Mouse (Mus musculus) effector memory CD4-positive, alpha-beta T cell, adult 5 months (primary cell): ENCODE results near the gene Zfp420. TPM values are rescaled to one million over a fixed set of nuclear protein-coding genes. Genes with fewer than 3 reads are reported as not detected.

ENCODE experiments used
- polyA plus RNA-seq: library from polyadenylated mRNA; unstranded; fragments of 100-300 nt; shearing (Covaris generic); gene quantifications from one replicate; pipeline ENCODE4 v1.2.1, GENCODE M21; 2017

The Zfp420 gene
- polyA plus RNA-seq, result 8.2 TPM

DNA sequence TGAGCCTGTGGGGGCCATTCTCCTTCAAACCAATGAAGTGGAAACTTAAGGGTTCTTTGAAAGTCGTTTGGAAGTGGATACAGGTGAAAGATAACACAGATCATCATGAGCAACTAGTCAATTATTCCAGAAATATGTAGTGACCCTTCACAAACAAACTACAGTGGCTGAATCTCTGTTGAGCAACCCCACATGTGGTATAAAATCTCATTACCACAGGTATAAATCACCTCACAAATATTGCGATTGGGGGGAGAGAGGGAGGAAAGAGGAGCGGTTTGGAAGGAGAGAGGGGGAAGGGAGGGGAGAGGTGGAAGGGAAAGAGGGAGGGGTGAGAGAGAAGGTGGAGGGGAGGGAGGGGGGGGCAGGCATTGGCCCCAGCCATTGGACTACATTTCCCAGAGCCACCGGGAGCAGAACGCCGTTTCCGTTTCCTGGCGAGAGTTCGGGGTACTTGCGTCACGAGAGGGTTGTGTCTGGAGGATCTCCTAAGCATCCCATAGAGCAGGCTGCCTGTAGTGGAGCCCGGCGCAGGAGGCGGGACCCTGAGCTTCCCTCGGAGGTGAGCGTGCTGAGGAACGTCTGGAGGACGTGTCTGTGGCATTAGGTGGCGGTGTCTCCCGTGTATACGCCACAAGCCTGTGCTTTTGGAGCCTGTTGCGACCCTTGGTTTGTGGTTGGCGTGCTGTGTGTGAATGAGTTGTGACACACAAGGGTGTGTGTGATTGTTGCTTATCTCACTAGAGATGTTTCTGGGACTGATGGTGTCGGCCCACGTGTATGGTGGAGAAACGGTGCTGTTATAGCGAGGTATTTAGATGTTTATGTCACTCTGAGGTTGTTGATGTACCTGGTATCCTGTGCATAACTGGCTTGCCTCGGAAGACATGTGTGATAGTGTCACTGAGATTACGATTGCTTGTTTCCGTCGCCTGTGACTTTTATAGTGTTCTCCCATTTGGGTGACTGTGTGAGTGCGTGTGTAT is at the start of gene Zfp420:
Gene Zfp420, plus strand, starts transcription at position 448 of the 986 bp plus-strand sequence.

GRCm38 (mm10) chr7:29815910-29816429 is 43.8 kb upstream of the Zfp420 start, which contains the start of gene Zfp790:
Gene Zfp790 (plus strand): TSS chr7:29816114.

DNA sequence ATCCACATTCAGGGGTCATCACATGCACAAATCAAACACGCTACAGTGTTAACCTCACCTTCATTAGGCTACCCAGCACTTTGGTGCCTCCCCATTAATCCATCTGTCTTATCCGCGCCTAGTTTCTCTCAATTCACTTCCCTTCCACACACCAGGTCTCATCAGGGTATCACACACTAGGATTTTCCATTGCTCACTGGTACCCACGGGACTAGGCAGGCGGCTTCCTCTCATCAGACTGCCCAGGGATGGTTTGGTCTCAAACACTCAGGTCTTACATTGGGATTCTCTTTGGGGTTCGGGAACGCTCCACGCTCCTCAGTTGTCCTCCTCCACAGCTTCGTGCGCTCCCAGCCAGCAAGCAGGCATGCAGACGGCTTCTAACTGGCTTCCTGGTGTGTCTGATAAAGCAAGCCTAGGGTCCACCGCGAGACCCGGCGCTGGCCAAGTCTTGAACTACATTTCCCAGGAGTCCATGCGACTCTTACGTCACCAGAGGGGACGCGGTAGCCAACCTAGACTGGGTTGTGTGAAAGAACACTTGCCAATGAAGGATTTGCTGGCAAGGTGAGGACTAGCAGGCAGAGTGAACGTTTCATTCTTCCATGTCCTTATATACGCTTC is 6.4 kb upstream of the Zfp420 start, which contains the start of gene Zfp940:
Gene Zfp940, minus strand, starts transcription at position 451 of the 624 bp plus-strand sequence.

DNA sequence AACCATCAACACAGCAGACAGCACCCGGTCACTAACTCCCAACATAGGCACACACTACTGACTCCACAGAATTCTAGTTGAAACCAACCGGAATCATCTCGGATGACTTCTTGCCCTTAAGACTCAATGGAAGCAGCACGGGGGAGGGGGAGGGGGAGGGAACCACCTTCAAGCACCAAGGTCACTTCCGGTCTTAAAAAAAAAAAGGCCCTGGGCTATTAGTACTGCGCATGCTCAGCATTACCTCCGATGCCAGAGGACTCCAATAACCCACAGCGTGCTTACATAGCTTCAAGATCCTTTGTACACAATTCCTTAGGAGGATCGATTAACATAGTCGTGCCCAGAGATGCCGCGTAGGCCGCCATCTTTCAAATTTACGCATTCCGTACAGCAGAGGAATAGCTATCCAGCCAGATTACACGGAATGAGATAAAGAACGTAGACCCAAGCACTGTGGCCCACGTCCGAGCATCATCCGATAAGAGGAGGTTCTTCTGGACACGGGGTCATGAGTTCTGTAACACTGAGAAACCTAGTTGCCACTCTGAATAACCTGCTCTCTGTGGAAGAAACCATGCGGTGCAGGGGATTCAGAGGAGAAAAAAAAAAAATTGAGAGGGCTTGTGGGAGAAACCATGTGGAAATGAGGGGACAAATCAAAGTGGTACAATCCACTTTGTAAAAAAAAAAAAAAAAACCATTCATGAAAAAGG is 46.3 kb downstream of the Zfp420 start, which contains the start of gene Zfp27:
Gene Zfp27, minus strand, starts transcription at position 607 of the 716 bp plus-strand sequence.

GRCm38 (mm10) chr7:29908130-29908950 is 48.6 kb downstream of the Zfp420 start, which contains the start of gene Zfp383:
Gene Zfp383 (plus strand): TSS chr7:29908223.

Other genes starting within 250 kb of the Zfp420 start
- gene Catsperg2, start 132.9 kb upstream of the Zfp420 start, polyA plus RNA-seq, result not detected
- 13.2 TPM for gene Zfp84, start 91.4 kb upstream of the Zfp420 start, polyA plus RNA-seq
- not detected for gene Zfp30, start 76.0 kb upstream of the Zfp420 start, polyA plus RNA-seq
- gene Zfp790, start 43.9 kb upstream of the Zfp420 start, polyA plus RNA-seq, result 6.7 TPM
- 2.5 TPM for gene Zfp940, start 6.3 kb upstream of the Zfp420 start, polyA plus RNA-seq
- gene Zfp27, start 46.6 kb downstream of the Zfp420 start, polyA plus RNA-seq, result 2.1 TPM
- gene Zfp383, start 48.2 kb downstream of the Zfp420 start, polyA plus RNA-seq, result 0.51 TPM
- 4.2 TPM for gene Zfp74, start 94.1 kb downstream of the Zfp420 start, polyA plus RNA-seq
- gene Zfp568, start 124.0 kb downstream of the Zfp420 start, polyA plus RNA-seq, result 5.6 TPM
- 1.2 TPM for gene Zfp14, start 191.4 kb downstream of the Zfp420 start, polyA plus RNA-seq
- gene Zfp82, start 212.9 kb downstream of the Zfp420 start, polyA plus RNA-seq, result 4.6 TPM
- gene Gm26920, start 230.4 kb downstream of the Zfp420 start, polyA plus RNA-seq, result not detected
- 8.9 TPM for gene Zfp566, start 230.5 kb downstream of the Zfp420 start, polyA plus RNA-seq
- gene Zfp260, start 234.8 kb downstream of the Zfp420 start, polyA plus RNA-seq, result 57.5 TPM